Mouse (Mus musculus): ENCODE measurements around the gene Shld1.

Shld1 gene

GRCm38 (mm10) chr2:132686756-132687737 is at the start of gene Shld1:
Gene Shld1 (plus strand): TSS chr2:132686931.
- DNase-seq (ENCODE audit: low spot score in 2 of 2): peak; percentile 89 to 92

- DNase-seq (ENCODE audit: low spot score in 2 of 2): no peak
These were observed 48.4 kb upstream of the Shld1 start for GRCm38 (mm10) chr2:132638306-132638705.

GRCm38 (mm10) chr2:132639337-132639736 is 47.4 kb upstream of the Shld1 start:
- no peak for DNase-seq (ENCODE audit: low spot score in 2 of 2)

- no peak for DNase-seq (ENCODE audit: low spot score in 2 of 2)
These were observed 45.5 kb upstream of the Shld1 start for GRCm38 (mm10) chr2:132641196-132641595.

- no peak for DNase-seq (ENCODE audit: low spot score in 2 of 2)
These were observed 43.6 kb upstream of the Shld1 start for GRCm38 (mm10) chr2:132643161-132643560.

GRCm38 (mm10) chr2:132646856-132647745 is 39.6 kb upstream of the Shld1 start:
- no peak for DNase-seq (ENCODE audit: low spot score in 2 of 2)

- no peak for DNase-seq (ENCODE audit: low spot score in 2 of 2)
These were observed 37.3 kb upstream of the Shld1 start for GRCm38 (mm10) chr2:132649352-132649870.

- no peak for DNase-seq (ENCODE audit: low spot score in 2 of 2)
These were observed 36.2 kb upstream of the Shld1 start for GRCm38 (mm10) chr2:132650546-132650945.

GRCm38 (mm10) chr2:132652476-132652875 is 34.3 kb upstream of the Shld1 start:
- DNase-seq (ENCODE audit: low spot score in 2 of 2): no peak

GRCm38 (mm10) chr2:132654834-132655495 is 31.8 kb upstream of the Shld1 start:
- no peak for DNase-seq (ENCODE audit: low spot score in 2 of 2)

- no peak for DNase-seq (ENCODE audit: low spot score in 2 of 2)
These were observed 29.5 kb upstream of the Shld1 start for GRCm38 (mm10) chr2:132657186-132657585.

- DNase-seq (ENCODE audit: low spot score in 2 of 2): no peak
These were observed 28.2 kb upstream of the Shld1 start for GRCm38 (mm10) chr2:132658412-132659120.

GRCm38 (mm10) chr2:132669091-132669490 is 17.6 kb upstream of the Shld1 start:
- no peak for DNase-seq (ENCODE audit: low spot score in 2 of 2)

GRCm38 (mm10) chr2:132670290-132670689 is 16.4 kb upstream of the Shld1 start:
- no peak for DNase-seq (ENCODE audit: low spot score in 2 of 2)

- no peak for DNase-seq (ENCODE audit: low spot score in 2 of 2)
These were observed 14.6 kb upstream of the Shld1 start for GRCm38 (mm10) chr2:132672121-132672520.

GRCm38 (mm10) chr2:132676111-132676510 is 10.6 kb upstream of the Shld1 start:
- no peak for DNase-seq (ENCODE audit: low spot score in 2 of 2)

GRCm38 (mm10) chr2:132685001-132685400 is 1.7 kb upstream of the Shld1 start:
- no peak for DNase-seq (ENCODE audit: low spot score in 2 of 2)

GRCm38 (mm10) chr2:132688611-132689021 is 1.9 kb downstream of the Shld1 start:
- DNase-seq (ENCODE audit: low spot score in 2 of 2): peak; percentile 41 to 50

GRCm38 (mm10) chr2:132689188-132689568 is 2.4 kb downstream of the Shld1 start:
- DNase-seq (ENCODE audit: low spot score in 2 of 2): no peak

GRCm38 (mm10) chr2:132689569-132690231 is 3.0 kb downstream of the Shld1 start:
- DNase-seq (ENCODE audit: low spot score in 2 of 2): peak; percentile 39 to 69

Measured in right cerebral cortex, postnatal 36 days (tissue).